Mouse (Mus musculus) heart, adult 18-20 months (tissue): ENCODE data around the gene Hist2h2bb. TPM values are rescaled to one million over a fixed set of nuclear protein-coding genes. Genes with fewer than 3 reads are reported as not detected.

Experiments
- DNase-seq, 2 experiments: peaks; one replicate each; pipeline ENCODE4 v3.0.0; 2021 to 2022; ENCODE audit warnings: mixed read lengths in 1 of 2
- microRNA-seq, 2 experiments: library from miRNA; unstranded; fragments of <30 nt; microRNA quantifications; one replicate each; pipeline ENCODE4 v1.2.0; 2022
- total RNA-seq, 2 experiments: library from RNA; stranded (reverse); gene quantifications; 2 replicates each; pipeline ENCODE4 v1.2.3; 2021

Hist2h2bb gene
- total RNA-seq, 2 experiments from 2014 or later, result 30.7 to 37.2 TPM

DNA sequence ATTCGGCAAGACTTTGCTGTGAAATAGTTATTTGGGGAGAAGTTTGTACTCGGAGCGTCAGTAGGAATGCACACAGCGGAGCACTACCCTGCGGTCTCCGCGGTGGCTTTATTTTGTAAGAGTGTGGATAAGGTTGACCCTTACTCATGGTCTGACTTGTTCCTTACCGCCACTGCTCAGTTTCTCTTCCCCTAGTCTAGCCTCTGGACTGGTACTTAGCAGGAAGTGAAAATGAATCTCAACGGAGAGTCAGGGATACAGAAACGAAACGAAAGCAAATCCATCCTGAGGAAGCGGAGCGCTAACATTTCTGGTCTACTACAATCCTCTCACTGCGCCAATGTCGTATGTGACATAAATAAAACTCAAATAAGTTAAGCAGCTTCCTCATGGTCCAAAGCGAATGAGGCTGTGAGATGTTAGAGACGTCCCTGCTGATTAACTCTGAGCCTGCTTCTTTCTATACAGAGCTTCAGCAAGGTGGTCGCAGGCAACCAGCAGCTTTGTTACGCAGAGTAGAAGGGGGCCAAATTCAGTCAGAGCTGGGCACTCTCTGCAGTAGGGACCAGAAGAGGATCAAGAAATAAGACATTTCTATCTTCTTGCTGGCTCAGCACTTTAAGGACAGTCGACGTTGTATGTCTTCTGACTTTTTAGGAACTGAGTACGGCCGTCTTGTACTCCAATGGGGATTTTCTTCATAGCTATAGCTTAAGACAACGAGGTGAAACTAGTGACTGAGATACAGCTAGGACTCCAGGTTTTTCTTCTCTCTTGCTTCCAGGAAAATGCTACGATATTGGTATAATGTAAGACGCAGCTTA is 31.4 kb downstream of the Hist2h2bb start:
- DNase-seq, result peak; percentile 51 to 61

GRCm38 (mm10) chr3:96302076-96302475 is 32.5 kb downstream of the Hist2h2bb start:
- no peak for DNase-seq

GRCm38 (mm10) chr3:96306506-96306905 is 37.0 kb downstream of the Hist2h2bb start:
- no peak for DNase-seq

DNA sequence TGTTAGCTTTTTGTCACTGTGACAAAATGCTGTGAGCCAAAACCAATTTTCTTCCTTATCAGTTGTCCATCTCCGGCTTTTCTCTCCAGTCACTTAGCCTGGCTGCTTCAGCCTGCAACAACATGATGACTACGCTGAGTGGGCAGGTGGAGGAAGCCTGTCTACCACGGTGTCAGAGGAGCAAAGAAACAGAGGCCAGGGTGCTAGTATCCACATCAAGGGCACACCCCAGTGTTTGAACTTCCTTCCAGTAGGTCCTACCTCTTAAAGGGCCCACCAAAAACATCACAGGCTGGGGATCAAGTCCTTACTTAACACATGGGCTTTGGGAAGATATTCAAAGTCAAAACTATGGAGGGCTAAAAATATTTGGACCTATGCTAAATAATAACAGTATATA is 39.9 kb downstream of the Hist2h2bb start:
- DNase-seq, result no peak

DNA sequence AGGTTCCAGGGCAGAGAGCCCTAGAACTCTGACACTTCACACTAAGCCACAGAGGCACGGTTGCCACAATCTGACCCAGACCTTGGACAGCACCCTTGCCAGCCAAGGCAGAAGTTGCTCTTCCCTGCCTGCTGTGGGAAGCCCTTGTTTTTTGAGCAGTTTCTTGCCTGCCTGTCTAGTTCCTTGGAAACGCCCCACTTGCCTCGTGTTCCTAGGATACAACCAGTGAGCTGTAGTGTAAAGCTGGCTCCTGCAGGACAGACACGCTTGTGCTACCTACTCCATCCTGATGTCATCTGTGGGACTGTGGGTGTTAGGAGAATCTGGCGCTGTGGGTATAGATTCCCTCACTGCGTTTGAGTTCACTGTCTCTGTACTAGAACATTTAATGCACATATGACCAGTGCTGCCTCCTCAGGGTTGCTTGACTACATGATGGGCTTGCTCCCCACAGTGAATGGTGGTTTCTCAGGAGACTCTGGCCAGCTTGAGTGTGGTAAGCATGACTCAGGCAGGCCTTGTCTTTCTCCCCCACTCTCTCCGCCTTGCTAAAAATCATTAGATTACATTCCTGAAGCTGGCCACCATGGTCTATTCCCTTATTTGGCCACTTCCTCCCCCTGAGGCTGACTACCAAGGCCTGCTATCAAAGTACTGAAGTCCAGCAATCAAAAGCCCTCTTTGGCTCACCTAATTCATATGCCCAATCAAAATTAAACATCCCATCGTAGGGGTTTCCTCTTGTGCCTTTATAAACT is 43.0 kb downstream of the Hist2h2bb start:
- DNase-seq, result no peak

Small RNA genes lying within 50 kb of the gene (microRNA-seq; reads per million reads assigned to microRNA genes)
- gene Gm44492, result 0 reads per million in 2 experiments
- 0 reads per million in 2 experiments for gene Gm47311
- 0 reads per million in 2 experiments for gene Gm47313

Other genes with a start within 250 kb of the Hist2h2bb start
- gene Vps45, start 211.3 kb upstream of the Hist2h2bb start, total RNA-seq, result 10 to 100 TPM; 22.5 to 27.1 TPM
- gene Otud7b, start 165.2 kb upstream of the Hist2h2bb start, total RNA-seq, result 10 to 100 TPM; 50.3 to 57.4 TPM
- gene Mtmr11, start 107.7 kb upstream of the Hist2h2bb start, total RNA-seq, result 1 to 10 TPM; 1.7 to 3.4 TPM
- gene Sf3b4, start 97.4 kb upstream of the Hist2h2bb start, total RNA-seq, result 10 to 100 TPM; 15.4 to 18.7 TPM
- gene Sv2a, start 88.6 kb upstream of the Hist2h2bb start, total RNA-seq, result 1 to 10 TPM; 1.8 to 2.1 TPM
- 10 to 100 TPM; 28.1 to 34.4 TPM for gene Bola1, start 50.0 kb upstream of the Hist2h2bb start, total RNA-seq
- 1 to 10 TPM; 1.8 to 1.9 TPM for gene Hist2h2ab, start 49.9 kb upstream of the Hist2h2bb start, total RNA-seq
- gene Hist2h2ac, start 48.9 kb upstream of the Hist2h2bb start, total RNA-seq, result 10 to 100 TPM; 18.4 to 22.1 TPM
- gene Hist2h2be, start 48.6 kb upstream of the Hist2h2bb start, total RNA-seq, result 1 to 10 TPM; 7.9 to 8.4 TPM
- gene Hist2h3c2, start 30.6 kb upstream of the Hist2h2bb start, total RNA-seq, result 1 to 10 TPM; 4.0 to 9.0 TPM
- 100 to 1,000 TPM; 189 to 197 TPM for gene Hist2h2aa2, start 29.5 kb upstream of the Hist2h2bb start, total RNA-seq
- 10 to 100 TPM in 1 of 2 experiments, 1 to 10 TPM in 1; 9.3 to 14.7 TPM for gene Hist2h2aa1, start 24.3 kb upstream of the Hist2h2bb start, total RNA-seq
- gene Hist2h3c1, start 23.1 kb upstream of the Hist2h2bb start, total RNA-seq, result not detected
- gene Hist2h4, start 6.4 kb upstream of the Hist2h2bb start, total RNA-seq, result 10 to 100 TPM; 12.0 to 13.7 TPM
- gene Hist2h3b, start 1.1 kb upstream of the Hist2h2bb start, total RNA-seq, result 10 to 100 TPM; 16.8 to 21.7 TPM
- gene Fcgr1, start 24.2 kb downstream of the Hist2h2bb start, total RNA-seq, result 1 to 10 TPM in 1 of 2 experiments, under 1 TPM in 1; 0.39 to 1.1 TPM
- gene BC107364, start 182.6 kb downstream of the Hist2h2bb start, total RNA-seq, result not detected